Mouse (Mus musculus) heart, postnatal 0 days (tissue): ENCODE measurements around the gene Slc29a1.

ENCODE experiments used
- CTCF ChIP-seq: IDR thresholded peaks from 2 replicates; pipeline ENCODE4 v1.5.1; 2016; ENCODE audit warnings: antibody characterized with exemption, control low read depth, low read depth
- EP300 ChIP-seq: IDR thresholded peaks from 2 replicates; pipeline ENCODE4 v1.6.1; 2016; ENCODE audit warnings: antibody characterized with exemption, low read depth

GRCm38 (mm10) chr17:45568990-45569389 is 30.4 kb downstream of the Slc29a1 start:
- TF ChIP-seq EP300 (no peak), CTCF (no peak)
